Mouse (Mus musculus): ENCODE data around the gene Gpc5. TPM values are rescaled to one million over a fixed set of nuclear protein-coding genes. Genes with fewer than 3 reads are reported as not detected.

Gene Gpc5
- polyA plus RNA-seq, 1 experiment from 2014 or later: 1.0 TPM

DNA sequence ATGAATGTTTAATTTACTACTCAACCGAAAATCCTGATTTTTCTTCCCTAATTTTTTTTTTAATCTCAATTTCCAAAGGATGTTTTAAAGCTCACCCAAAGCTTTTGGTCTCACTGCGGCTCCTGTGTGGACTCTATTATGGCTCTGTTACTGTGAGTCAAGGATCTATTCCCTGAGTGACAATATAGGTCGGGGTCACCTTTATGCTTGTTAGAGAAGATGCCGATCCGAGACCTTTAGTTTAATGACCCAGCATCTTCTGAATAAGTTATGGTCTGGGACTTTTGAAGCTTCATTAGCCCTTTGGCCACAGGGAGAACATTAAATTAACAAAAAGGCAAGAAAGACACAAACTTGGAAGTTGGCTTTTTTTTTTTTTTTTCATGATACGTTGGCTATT lies 408.8 kb downstream of the Gpc5 start:
- no peak for DNase-seq (ENCODE audit: low spot score)

DNA sequence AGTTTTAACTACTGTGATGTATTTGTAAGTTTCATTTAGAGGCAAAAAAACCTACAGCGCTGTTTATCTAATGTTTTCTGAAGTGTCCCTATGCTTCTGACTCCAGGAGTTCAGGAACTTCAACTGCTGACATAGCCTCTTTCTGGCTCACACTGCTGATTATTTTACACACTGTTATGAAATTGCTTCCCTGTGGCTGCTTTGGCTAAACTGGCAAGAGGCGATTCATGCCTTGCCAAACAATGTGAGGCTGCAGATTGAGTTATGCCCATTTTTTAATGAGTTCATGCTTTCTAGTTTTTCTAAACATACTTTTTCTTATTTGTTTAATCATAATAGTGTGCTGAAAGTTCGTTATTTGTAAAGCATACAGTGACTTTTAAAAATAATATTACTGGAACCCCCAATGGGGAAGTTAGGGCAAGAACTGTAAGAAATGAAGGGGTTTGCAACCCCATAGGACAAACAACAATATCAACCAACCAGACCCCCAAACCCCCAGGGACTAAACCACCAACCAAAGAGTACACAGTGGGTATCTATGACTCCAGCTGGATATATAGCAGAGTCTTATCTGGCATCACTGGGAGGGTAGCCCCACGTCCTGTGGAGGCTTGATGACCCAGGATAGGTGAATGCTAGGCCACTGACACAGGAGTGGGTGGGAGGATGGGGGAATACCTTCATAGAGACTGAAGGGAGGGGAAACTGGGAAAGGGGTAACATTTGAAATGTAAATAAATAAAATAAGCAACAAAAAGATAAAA lies 454.7 kb downstream of the Gpc5 start:
- DNase-seq (ENCODE audit: low spot score): no peak

DNA sequence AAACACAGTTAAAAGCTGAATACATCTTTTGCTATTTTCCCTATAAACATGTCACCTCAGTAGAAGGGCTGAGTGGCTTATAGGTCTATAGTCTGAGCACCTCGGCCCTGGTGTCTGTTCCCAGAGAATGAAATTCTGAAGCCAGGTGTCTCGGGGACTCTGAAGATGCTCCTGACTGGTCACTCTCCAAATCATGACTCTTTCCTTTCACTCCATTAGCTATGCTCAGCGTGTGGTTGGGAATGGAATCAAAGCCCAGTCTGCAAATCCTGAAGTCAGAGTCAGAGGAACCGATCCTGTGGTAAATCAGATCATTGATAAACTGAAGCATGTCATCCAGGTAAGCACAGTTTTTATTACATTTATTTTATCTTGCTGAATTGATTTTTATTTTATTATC lies 460.0 kb downstream of the Gpc5 start:
- no peak for DNase-seq (ENCODE audit: low spot score)

DNA sequence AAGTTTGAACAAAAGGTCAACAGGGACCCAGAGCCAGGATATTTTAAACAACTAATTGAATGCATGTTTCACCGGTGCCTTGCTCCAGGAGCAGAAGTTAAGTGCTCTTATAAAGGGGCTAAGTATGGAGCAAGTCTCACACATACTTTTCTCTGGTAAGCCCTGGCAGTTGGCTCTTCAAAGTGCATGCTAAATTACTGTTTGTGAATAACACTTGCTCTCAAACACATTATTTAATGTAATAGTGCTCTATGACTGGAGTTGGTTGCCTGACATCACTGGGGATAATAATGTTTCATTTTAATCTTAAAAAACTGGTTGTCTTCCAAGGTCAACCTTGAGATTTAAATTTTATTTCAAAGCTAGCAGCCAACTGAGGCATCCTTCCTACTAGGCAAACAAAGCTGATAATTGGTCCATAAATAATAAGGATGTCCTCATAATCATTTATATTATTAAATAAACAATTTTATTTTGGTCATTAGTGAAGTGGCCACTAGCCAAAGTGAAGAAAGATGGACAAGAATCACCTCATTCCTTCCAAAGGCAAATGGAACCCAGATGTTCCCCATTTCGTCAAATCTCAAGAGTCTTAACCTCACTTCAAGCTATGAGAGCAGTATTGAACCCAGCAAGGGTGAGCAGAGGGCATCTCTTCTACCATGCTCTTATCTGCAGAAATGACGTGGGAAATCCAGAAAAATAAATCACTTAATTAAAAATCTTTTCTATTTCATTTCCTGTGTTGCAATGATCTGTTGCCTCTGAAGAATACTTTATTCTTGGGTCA lies 488.6 kb downstream of the Gpc5 start:
- DNase-seq (ENCODE audit: low spot score): no peak

DNA sequence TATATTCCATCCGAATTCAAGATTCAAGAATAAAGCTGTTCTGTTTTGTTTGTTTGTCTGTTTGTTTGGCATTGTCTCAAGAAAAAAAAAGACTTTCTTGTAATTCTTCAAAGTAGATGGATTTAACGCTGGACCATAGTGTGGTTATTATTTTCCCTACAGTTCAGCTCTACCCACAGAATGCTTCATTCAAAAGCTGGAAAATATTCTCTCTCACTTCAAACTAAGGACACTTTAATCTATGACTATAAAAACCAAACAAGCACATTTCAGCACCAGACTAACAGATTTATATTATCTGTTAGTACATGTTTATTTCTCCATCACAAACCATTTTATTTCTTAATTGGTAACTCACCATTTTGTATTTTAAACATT lies 489.2 kb downstream of the Gpc5 start:
- DNase-seq (ENCODE audit: low spot score): no peak

DNA sequence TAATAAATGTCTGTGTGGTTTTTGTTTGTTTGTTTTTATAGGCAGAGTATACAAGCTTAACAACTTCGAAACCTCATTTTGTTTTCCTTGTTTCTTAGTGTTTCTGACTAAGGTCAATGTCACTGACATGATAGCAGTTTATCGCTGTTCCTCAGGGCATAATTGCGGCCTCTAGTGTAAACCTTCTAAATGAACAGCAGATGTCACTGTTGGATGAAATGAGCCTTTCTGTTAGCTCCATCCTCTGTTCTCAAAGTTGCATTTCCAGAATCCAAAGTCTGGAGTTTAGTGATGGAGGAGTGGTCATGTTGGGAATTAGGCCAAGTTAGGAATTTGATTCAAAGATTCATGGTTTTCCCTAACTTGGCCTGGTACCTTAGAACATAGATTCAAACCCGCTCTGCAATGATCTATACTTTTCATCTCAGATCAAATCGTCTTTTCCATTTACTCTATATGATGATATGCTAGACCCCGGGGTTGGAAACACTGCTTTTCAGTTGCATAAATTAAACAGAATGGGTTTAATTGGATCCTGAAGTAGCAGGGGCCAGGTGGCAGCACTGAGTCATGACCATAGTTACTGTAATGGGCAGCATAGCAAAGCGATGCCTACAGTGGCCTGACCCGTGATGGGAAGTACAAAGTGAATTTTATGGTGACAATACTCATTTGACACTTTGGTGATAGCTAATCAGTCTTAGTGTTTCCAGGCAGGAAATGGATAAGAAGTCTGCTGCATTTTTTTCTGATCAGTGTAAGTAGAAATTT lies 508.4 kb downstream of the Gpc5 start:
- no peak for DNase-seq (ENCODE audit: low spot score)

DNA sequence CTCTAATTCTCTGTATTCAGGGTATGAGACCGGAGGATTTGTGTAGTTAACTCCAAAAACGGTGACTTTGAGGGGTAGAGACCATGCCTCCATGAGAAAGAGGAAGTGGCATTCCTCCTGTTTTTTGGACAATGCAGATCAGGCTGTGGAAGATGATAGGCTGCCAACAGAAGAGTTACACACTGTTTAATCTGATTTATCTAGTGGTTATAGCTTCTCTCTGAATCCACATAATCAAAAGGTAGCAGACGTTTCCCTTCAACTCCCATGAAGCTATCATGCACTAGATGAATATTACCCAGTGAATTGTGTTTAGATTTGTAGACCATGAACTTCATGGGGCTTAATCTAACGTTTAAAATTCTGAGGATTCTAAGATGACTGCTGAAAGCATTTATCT lies 522.1 kb downstream of the Gpc5 start:
- DNase-seq (ENCODE audit: low spot score): no peak

DNA sequence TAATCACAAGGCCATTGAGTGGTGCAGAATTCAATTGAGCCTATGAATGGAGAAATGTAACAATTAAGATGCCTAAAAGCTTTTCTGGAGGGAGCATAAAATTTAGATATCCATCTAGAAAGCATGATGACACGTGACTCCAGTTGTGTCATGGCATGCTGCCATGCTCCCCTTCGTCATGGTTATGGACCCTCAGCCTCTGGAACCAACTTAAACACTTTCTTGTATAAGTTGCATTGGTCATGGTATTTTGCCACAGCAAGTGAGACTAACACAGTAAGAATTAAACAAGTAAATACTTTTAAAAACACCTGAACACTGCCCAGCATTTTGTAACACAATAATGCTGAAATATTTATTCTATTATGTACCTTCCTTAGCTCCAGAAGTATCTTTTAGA lies 524.3 kb downstream of the Gpc5 start:
- DNase-seq (ENCODE audit: low spot score): no peak

DNA sequence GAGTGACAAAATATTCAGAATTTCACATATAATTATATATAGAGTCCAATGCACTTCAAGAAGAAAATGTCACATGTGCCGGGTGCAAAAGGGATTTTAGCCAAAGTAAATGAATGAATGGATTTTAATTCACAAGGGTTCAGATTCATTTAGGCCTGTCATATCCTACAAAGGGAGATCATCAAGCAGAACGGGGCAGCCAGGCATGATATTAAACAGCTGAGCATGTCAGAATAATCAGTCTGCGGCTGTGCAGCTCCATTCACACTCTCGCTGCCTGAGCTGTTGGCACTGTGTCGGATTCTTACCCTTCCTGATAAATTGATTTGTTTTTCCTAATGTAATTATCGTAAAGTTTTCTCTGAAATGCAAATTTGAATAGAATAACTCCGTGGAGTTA lies 524.8 kb downstream of the Gpc5 start:
- no peak for DNase-seq (ENCODE audit: low spot score)

DNA sequence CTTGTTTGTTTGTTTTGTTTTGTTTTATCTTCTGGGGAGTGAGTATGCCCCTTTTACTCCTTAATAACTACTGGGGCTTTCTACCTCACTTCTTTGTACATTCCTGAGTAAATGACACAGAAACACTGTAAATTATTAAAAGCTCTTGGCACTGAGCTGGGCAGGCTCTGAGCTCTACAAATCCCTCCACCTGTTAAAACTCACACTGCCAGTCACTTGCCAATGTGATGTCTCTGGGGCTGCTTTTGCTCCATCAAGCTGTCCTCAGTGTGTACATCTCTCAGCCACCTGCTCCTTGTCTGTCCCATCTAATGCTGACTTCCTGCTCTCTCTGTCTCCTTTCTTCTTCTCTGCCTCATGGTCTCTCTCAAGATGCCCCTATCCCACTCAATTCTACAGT lies 528.5 kb downstream of the Gpc5 start:
- no peak for DNase-seq (ENCODE audit: low spot score)

DNA sequence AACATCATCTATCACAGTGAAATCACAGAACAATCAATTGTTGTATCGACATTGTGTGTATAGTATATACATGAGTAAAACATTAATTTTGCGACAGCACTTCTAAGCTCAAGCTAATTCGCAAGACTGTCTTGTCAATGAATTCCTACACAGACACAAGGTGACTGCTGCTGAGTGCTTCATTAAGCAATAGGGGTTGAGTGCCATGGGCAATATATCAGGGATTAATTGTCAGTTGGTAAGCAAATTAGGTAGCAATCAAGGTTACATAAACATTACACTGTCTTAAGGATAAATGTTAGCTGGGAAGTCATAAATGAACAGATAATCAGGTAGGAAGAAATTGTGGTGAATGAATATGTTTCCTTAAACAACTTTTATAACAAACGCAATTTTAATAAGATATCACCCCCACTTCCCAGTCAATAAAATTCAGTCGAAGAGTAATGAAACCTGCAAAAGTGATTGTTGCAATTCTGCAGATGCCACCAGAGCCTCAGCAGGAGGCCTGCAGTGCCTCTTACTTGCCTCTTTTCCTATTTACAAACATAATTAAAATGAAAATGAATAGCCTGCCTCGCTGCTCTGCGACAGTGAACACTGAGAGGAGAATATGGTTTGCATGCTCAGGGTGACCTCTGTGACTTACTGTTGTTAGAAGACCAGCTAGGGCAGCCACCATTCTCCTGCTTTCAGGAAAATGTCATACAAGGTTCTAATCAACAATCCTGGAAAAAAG lies 539.3 kb downstream of the Gpc5 start:
- no peak for DNase-seq (ENCODE audit: low spot score)

DNA sequence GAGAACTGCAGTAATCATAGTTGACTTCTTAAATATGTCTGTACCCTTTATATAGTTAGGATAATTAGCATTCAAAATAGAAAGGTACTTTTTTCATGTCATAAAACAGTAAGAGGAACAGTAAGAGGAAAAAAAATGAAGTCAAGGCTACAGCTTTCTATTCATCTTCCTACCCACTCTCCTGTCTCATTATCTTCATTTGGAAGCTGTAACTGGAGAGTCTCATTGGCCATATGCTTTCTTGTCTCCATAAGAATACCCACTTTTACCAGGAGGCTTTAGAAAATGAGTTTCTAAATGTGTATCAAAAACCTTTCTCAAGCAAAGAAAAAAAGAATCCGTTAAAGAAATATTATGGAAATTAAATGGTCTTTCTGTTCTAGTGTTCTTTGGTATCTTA lies 541.3 kb downstream of the Gpc5 start:
- no peak for DNase-seq (ENCODE audit: low spot score)

DNA sequence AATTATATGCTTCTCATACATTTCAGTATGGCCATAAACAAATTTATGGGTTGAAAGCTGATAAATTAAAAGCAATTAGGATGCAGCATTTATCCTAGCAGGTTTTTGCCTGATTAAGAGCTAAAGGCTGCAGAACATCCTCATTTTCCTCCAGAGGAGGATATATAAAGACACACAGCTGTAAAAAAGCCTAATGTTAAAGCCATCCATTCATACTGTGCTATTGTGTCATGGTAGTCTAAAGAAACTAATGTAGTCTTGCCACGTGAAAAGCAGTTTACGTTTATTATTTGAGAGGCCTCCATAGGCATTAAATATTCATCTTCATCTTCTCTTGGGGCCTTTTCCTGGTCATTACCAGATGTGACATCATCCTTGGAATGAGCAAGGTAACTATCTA lies 587.9 kb downstream of the Gpc5 start:
- DNase-seq (ENCODE audit: low spot score): no peak

DNA sequence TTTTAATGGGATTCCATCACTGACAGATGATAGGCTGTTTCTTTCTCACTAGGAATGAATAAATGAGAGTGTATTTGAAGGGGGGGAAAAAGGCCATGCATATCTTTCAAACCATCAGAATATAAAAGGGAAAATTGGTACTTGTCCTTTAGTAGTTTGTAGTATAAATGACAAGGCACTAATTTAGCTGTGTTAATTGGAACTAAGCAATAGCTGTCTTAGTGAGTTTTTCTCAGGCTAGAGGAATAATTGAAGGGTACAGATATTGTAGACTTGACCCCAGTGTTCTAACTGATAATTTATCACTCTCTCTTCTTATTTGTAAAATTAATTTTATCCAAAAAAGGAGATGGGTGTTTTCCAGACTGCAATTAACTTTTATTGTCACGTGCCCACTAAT lies 654.0 kb downstream of the Gpc5 start:
- DNase-seq (ENCODE audit: low spot score): no peak

DNA sequence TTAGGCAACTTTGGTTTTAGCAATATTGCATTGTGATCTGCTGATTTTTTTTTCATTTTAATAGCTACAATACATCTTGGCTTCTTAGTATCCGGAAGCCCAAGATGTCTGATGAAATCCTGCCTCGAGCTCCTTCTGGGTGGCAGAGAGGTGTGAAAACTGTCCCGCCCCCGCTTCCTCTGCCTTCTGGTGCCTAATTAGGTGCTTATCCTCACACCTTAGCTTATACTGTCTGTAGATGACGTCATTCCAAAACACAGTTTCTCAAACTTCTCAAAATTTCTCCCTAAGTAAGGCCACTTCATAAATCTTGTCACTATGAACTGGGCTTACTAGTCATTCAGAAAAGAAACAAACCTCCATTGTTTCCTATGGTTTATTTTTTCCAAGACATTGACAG lies 668.2 kb downstream of the Gpc5 start:
- DNase-seq (ENCODE audit: low spot score): no peak

DNA sequence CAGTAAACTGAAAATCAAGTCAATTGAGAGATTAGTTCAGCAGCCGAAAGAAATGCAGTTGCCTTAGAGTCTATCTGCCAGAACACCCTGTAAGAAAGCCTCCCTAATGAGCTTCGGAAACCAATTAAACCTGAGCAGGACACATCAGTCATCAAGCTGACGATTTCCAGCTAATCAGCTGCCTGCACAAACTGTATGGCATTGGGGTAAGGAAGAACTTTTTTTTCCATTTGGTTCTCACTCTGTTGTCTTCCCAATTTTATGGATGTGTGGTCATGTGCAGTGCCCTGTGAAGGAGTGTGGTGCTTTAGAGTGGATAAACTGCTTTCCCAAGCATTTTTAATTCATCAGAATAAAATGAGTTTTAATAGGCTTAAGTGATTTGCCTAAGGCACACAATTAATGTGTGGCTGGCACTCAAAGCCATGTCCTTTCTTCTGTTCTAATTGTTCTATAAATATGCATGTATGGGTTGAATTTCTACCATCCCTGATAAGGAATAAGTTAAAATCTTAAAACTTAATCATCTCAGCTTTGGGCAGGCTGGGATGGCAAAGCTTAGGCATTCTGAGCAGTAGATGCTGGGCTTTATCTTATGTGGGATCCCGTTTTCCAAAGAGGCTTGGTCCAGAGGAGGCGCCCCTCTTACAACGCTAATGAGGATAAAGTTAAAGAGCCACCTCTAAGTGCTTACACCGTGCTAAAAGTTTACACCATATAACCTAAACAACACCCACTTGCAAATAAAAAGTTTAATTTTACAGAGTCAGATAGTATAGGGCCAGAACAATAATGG lies 687.6 kb downstream of the Gpc5 start:
- no peak for DNase-seq (ENCODE audit: low spot score)

DNA sequence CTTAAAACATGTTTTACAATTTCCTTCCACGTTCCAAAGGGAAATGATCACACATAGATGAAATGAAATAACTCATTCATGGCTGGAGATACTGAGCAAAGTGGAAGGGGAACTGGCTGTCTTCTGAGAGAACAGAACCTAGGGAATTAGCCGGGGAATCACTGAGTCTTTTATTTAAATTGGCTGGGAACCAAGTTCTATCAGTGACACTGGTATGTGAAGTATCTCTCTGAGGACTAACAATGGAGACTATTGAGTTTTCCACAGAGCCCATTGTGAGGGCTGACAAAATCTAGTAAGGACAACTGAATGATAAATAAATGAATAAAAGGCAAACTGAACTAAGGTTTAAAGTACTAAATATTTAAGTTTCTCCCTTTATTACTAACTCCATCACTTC lies 712.7 kb downstream of the Gpc5 start:
- no peak for DNase-seq (ENCODE audit: low spot score)

DNA sequence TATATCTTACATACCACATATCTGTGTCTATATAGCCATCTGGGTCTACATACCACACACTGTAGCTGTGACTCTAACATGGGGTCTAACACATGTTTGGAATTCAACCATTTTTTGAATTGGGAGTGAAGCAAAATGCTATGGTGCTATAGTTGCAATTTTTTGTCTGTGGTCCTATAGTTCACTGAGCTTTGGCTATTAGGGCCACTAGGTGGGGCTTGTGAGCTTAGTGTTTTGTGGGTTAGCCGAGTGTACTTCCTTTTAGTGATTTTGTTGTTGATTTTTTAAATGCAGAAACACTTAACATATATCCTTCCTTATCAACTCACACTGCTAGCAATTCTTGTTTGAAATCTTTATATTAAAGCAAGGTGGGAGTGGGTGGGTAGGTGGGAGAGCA lies 727.0 kb downstream of the Gpc5 start:
- DNase-seq (ENCODE audit: low spot score): no peak

DNA sequence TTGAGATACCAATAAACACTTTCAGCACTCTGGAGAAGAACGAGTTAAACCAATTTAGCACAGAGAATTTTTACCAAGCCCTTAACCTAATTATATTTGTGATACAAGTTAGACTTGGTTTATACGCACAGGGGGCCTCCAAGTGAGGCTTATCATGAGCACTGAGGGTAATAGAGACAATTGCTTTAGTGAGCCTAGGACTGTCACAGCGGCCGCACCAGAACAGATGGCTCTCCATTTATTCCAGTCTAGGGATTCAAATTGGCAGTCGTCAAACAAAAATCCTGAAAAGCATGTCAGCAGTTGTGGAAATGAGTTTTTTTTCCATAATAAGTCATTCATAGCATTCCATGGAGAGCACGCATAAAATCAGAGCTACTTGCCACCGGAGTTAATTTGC lies 729.6 kb downstream of the Gpc5 start:
- DNase-seq (ENCODE audit: low spot score): no peak

DNA sequence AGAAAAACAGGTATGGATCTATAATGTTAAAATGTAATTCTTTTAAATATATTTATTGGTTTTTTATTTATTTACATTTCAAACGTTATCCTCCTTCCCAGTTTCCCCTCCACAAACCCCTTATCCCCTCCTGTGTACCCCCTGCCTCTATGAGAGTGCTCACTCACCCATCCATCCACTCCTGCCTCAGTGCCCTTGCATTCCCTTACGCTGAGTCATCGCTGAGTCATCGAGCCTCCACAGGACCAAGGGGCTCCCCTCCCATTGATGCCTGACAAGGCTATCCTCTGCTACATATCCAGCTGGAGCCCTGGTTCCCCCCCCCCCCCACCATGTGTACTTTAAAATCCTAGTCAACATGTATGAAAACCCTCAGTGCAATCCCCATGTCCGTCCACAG lies 738.5 kb downstream of the Gpc5 start:
- DNase-seq (ENCODE audit: low spot score): no peak
